Mouse (Mus musculus): ENCODE data around the gene Stpg1. TPM values are rescaled to one million over a fixed set of nuclear protein-coding genes. Genes with fewer than 3 reads are reported as not detected.

Stpg1 gene
- polyA plus RNA-seq, 1 experiment from 2014 or later: not detected

- no peak for DNase-seq (ENCODE audit: low read depth, low spot score)
- TF ChIP-seq CTCF (IDR thresholded peaks at IDR 0.05): no peak
- ChIA-PET CTCF (interaction anchor here (2.7 to 3.0 kb wide), 2 partner anchors 8 to 158 kb away, joined by 10 to 25 read pairs; no protein-coding TSS in a partner anchor), POLR2A (no interaction called here)
- in situ Hi-C loops (cut with MboI; ENCODE audit: low pct_unique_long_range_greater_than_20kb): loop anchor here (25.0 kb wide), 1 partner anchor 403 kb away; the partner anchor contains the start of gene Fuca1
- no peaks in the 10 kb centered on the region for H3K27me3 ChIP-seq
- no peak for ATAC-seq
These were observed 14.9 kb downstream of the Stpg1 start for GRCm38 (mm10) chr4:135509515-135509914.

GRCm38 (mm10) chr4:135513865-135514264, 19.3 kb downstream of the Stpg1 start:
- no peak for ATAC-seq
- no peaks in the 10 kb centered on the region for H3K27me3 ChIP-seq
- no peak for DNase-seq (ENCODE audit: low read depth, low spot score)
- in situ Hi-C loops (cut with MboI; ENCODE audit: low pct_unique_long_range_greater_than_20kb): loop anchor here (5.0 to 25.0 kb wide), 3 partner anchors 153 to 398 kb away; partner anchors contain the start of gene Fuca1
- CTCF ChIA-PET: interaction anchor here (0.8 to 1.8 kb wide), 2 partner anchors 60 to 153 kb away, joined by 3 to 5 read pairs; partner anchors contain the start of gene Grhl3
- no peak for TF ChIP-seq CTCF (IDR thresholded peaks at IDR 0.05)
- POLR2A ChIA-PET: no interaction called here

GRCm38 (mm10) chr4:135514925-135515324, 20.3 kb downstream of the Stpg1 start:
- no peak for DNase-seq (ENCODE audit: low read depth, low spot score)
- in situ Hi-C loops (cut with MboI; ENCODE audit: low pct_unique_long_range_greater_than_20kb): loop anchor here (5.0 to 25.0 kb wide), 3 partner anchors 152 to 397 kb away; partner anchors contain the start of gene Fuca1
- ChIA-PET POLR2A (no interaction called here), CTCF (interaction anchor here (1.8 to 4.0 kb wide), 2 partner anchors 152 kb away, joined by 5 to 31 read pairs; no protein-coding TSS in a partner anchor)
- ATAC-seq: no peak
- H3K27me3 ChIP-seq: no peaks in the 10 kb centered on the region
- no peak for TF ChIP-seq CTCF (IDR thresholded peaks at IDR 0.05)

- no peaks in the 10 kb centered on the region for H3K27me3 ChIP-seq
- ATAC-seq: no peak
- peak; percentile 88 for TF ChIP-seq CTCF (IDR thresholded peaks at IDR 0.05)
- DNase-seq (ENCODE audit: low read depth, low spot score): peak; percentile 37
- POLR2A ChIA-PET: interaction anchor here (0.8 to 1.3 kb wide), 2 partner anchors 27 to 144 kb away, joined by 3 to 4 read pairs; no protein-coding TSS in a partner anchor
- CTCF ChIA-PET: interaction anchor here (0.9 to 4.1 kb wide), 9 partner anchors 9 to 164 kb away, joined by 3 to 31 read pairs (median 6); no protein-coding TSS in a partner anchor
- in situ Hi-C loops (cut with MboI; ENCODE audit: low pct_unique_long_range_greater_than_20kb): loop anchor here (10.0 to 25.0 kb wide), 2 partner anchors 258 to 396 kb away; partner anchors contain the start of gene Fuca1
These were observed 22.0 kb downstream of the Stpg1 start for GRCm38 (mm10) chr4:135516351-135517316.

GRCm38 (mm10) chr4:135518135-135518534, 23.5 kb downstream of the Stpg1 start:
- ChIA-PET CTCF (interaction anchor here (4.0 to 4.1 kb wide), 2 partner anchors 10 to 149 kb away, joined by 10 to 31 read pairs; no protein-coding TSS in a partner anchor), POLR2A (no interaction called here)
- DNase-seq (ENCODE audit: low read depth, low spot score) (no peak), ATAC-seq (no peak)
- H3K27me3 ChIP-seq: no peaks in the 10 kb centered on the region
- in situ Hi-C loops (cut with MboI; ENCODE audit: low pct_unique_long_range_greater_than_20kb): loop anchor here (10.0 to 25.0 kb wide), 2 partner anchors 257 to 394 kb away; partner anchors contain the start of gene Fuca1
- TF ChIP-seq CTCF (IDR thresholded peaks at IDR 0.05): no peak

GRCm38 (mm10) chr4:135520421-135520820, 25.8 kb downstream of the Stpg1 start:
- CTCF ChIA-PET: no interaction called here
- ATAC-seq (no peak), DNase-seq (ENCODE audit: low read depth, low spot score) (no peak)
- in situ Hi-C loops (cut with MboI; ENCODE audit: low pct_unique_long_range_greater_than_20kb): loop anchor here (25.0 kb wide), 1 partner anchor 392 kb away; the partner anchor contains the start of gene Fuca1
- no peak for TF ChIP-seq CTCF (IDR thresholded peaks at IDR 0.05)
- no peaks in the 10 kb centered on the region for H3K27me3 ChIP-seq
- POLR2A ChIA-PET: no interaction called here

GRCm38 (mm10) chr4:135523939-135524338, 29.3 kb downstream of the Stpg1 start:
- H3K27me3 ChIP-seq: no peaks in the 10 kb centered on the region
- ChIA-PET CTCF (no interaction called here), POLR2A (interaction anchor here (0.6 kb wide), 1 partner anchor 21 kb away, joined by 3 read pairs; no protein-coding TSS in a partner anchor)
- TF ChIP-seq CTCF (IDR thresholded peaks at IDR 0.05): no peak
- DNase-seq (ENCODE audit: low read depth, low spot score) (no peak), ATAC-seq (no peak)
- in situ Hi-C loops (cut with MboI; ENCODE audit: low pct_unique_long_range_greater_than_20kb): loop anchor here (25.0 kb wide), 1 partner anchor 388 kb away; the partner anchor contains the start of gene Fuca1

- H3K27me3 ChIP-seq: no peaks in the 10 kb centered on the region
- DNase-seq (ENCODE audit: low read depth, low spot score) (no peak), ATAC-seq (no peak)
- CTCF ChIA-PET: no interaction called here
- POLR2A ChIA-PET: no interaction called here
- no peak for TF ChIP-seq CTCF (IDR thresholded peaks at IDR 0.05)
- in situ Hi-C loops (cut with MboI; ENCODE audit: low pct_unique_long_range_greater_than_20kb): loop anchor here (5.0 kb wide), 1 partner anchor 42 kb away; no protein-coding TSS in a partner anchor
These were observed 30.5 kb downstream of the Stpg1 start for GRCm38 (mm10) chr4:135525057-135525456.

- H3K27me3 ChIP-seq: no peaks in the 10 kb centered on the region
- no peak for DNase-seq (ENCODE audit: low read depth, low spot score)
- POLR2A ChIA-PET: no interaction called here
- no peak for ATAC-seq
- no peak for TF ChIP-seq CTCF (IDR thresholded peaks at IDR 0.05)
- CTCF ChIA-PET: no interaction called here
- in situ Hi-C loops (cut with MboI; ENCODE audit: low pct_unique_long_range_greater_than_20kb): loop anchor here (5.0 kb wide), 1 partner anchor 41 kb away; no protein-coding TSS in a partner anchor
These were observed 31.6 kb downstream of the Stpg1 start for GRCm38 (mm10) chr4:135526039-135526710.

- in situ Hi-C loops (cut with MboI; ENCODE audit: low pct_unique_long_range_greater_than_20kb): no loop called here
- ATAC-seq (no peak), DNase-seq (ENCODE audit: low read depth, low spot score) (no peak)
- no peaks in the 10 kb centered on the region for H3K27me3 ChIP-seq
- POLR2A ChIA-PET: no interaction called here
- CTCF ChIA-PET: no interaction called here
- TF ChIP-seq CTCF (IDR thresholded peaks at IDR 0.05): no peak
These were observed 35.7 kb downstream of the Stpg1 start for GRCm38 (mm10) chr4:135530270-135530669.

All from Patski (cell line).